Mouse (Mus musculus) CH12.LX (cell line): Measurements from ENCODE around the gene Trappc12.

Source experiments
- CTCF ChIP-seq, 2 experiments: IDR thresholded peaks in 1 of 2; conservative IDR thresholded peaks in 1 of 2; 2 replicates each; pipeline ENCODE4 v1.5.1; 2011 to 2012; ENCODE audit warnings: low read depth in 2 of 2, low read length in 2 of 2, improper control_type of control experiment in 1 of 2, inconsistent platforms in 1 of 2, mild to moderate bottlenecking in 1 of 2, moderate library complexity in 1 of 2
- E2F4 ChIP-seq: IDR thresholded peaks from 2 replicates; pipeline ENCODE4 v1.6.1; 2011; ENCODE audit warnings: low read depth, low read length, improper control_type of control experiment; ENCODE audit not compliant: insufficient replicate concordance
- ELF1 ChIP-seq: IDR thresholded peaks from 2 replicates; pipeline ENCODE4 v1.6.1; 2014; ENCODE audit warnings: low read depth, mild to moderate bottlenecking, inconsistent platforms, low read length, improper control_type of control experiment
- ETS1 ChIP-seq: conservative IDR thresholded peaks from 2 replicates; pipeline ENCODE4 v1.6.1; 2012; ENCODE audit warnings: low read depth, mild to moderate bottlenecking, inconsistent platforms, low read length, improper control_type of control experiment, moderate library complexity
- MAX ChIP-seq: IDR thresholded peaks from 2 replicates; pipeline ENCODE4 v1.6.1; 2011; ENCODE audit warnings: low read length, improper control_type of control experiment
- MAZ ChIP-seq: IDR thresholded peaks from 2 replicates; pipeline ENCODE4 v1.6.1; 2012; ENCODE audit warnings: low read depth, mild to moderate bottlenecking, inconsistent platforms, low read length, improper control_type of control experiment, moderate library complexity
- NELFE ChIP-seq: IDR thresholded peaks from 2 replicates; pipeline ENCODE4 v1.6.1; 2011; ENCODE audit warnings: low read depth, low read length, improper control_type of control experiment
- NRF1 ChIP-seq: IDR thresholded peaks from 2 replicates; pipeline ENCODE4 v1.6.1; 2014; ENCODE audit warnings: low read depth, mild to moderate bottlenecking, inconsistent platforms, low read length, improper control_type of control experiment, moderate library complexity
- POLR2A ChIP-seq: IDR thresholded peaks from 2 replicates; pipeline ENCODE4 v1.6.1; 2011; ENCODE audit warnings: low read depth, mild to moderate bottlenecking, improper control_type of control experiment, low read length
- POLR2AphosphoS2 ChIP-seq: IDR thresholded peaks from 2 replicates; pipeline ENCODE4 v1.6.1; 2011; ENCODE audit warnings: low read depth, low read length, improper control_type of control experiment
- USF1 ChIP-seq: IDR thresholded peaks from 2 replicates; pipeline ENCODE4 v1.6.1; 2014; ENCODE audit warnings: low read depth, mild to moderate bottlenecking, inconsistent platforms, low read length, improper control_type of control experiment
- ZKSCAN1 ChIP-seq: IDR thresholded peaks from 2 replicates; pipeline ENCODE4 v1.6.1; 2012; ENCODE audit warnings: low read depth, inconsistent platforms, low read length, improper control_type of control experiment, borderline replicate concordance

DNA sequence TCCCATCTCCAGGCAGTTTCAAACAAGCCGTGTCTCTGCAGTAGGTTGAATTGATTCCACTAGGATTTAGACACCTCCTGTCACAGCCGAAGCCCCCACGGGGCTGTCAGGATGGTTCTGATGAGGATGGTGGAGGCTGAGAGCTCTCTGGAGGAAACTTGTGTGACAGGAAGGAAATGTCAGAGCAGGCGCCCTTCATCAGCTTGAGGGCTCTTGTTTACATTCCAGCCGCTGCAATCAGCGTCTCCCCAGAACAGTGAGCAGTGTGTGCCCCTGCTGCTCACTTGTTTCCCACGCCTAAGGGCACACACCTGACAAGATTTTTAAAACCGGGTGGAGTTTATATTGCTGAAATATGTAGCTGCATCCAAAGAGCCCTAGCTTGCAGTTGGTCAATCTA lies 83.0 kb downstream of the Trappc12 start:
- TF ChIP-seq CTCF (conservative IDR thresholded peaks at IDR 0.05 in 1 of 2, IDR thresholded peaks at IDR 0.05 in 1 of 2; ENCODE audit: low read depth in 2 of 2, low read length in 2 of 2) (no peak), POLR2A (no peak), E2F4 (no peak), MAX (no peak), USF1 (no peak), ZKSCAN1 (no peak), ELF1 (no peak), MAZ (no peak), ETS1 (no peak), NELFE (no peak), POLR2AphosphoS2 (no peak), NRF1 (no peak)
